Mouse (Mus musculus): ENCODE data around the gene Cdip1.
A peak's percentile ranks its signal among the peaks of the same experiment; 100 is the strongest.

Cdip1 gene

DNA sequence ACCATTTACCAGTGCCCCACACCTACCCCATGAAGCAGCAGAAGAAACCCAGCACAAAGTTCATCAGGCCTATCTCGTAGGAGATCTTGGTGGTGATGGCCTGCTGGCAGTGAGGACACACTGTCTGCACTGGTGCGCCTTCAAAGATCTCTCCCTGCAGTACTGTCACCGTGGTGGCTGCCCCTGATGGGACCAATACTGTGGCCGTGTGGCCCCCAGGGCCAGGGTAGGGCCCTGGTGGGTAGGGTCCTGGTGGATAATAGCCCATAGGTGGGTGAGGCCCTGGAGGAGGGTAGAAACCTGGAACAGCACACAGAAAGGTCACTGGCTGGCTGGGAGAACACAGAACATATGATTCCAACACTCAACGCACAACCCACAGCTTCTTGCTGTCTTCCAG is 21.4 kb downstream of the Cdip1 start:
- DNase-seq, result no peak

DNA sequence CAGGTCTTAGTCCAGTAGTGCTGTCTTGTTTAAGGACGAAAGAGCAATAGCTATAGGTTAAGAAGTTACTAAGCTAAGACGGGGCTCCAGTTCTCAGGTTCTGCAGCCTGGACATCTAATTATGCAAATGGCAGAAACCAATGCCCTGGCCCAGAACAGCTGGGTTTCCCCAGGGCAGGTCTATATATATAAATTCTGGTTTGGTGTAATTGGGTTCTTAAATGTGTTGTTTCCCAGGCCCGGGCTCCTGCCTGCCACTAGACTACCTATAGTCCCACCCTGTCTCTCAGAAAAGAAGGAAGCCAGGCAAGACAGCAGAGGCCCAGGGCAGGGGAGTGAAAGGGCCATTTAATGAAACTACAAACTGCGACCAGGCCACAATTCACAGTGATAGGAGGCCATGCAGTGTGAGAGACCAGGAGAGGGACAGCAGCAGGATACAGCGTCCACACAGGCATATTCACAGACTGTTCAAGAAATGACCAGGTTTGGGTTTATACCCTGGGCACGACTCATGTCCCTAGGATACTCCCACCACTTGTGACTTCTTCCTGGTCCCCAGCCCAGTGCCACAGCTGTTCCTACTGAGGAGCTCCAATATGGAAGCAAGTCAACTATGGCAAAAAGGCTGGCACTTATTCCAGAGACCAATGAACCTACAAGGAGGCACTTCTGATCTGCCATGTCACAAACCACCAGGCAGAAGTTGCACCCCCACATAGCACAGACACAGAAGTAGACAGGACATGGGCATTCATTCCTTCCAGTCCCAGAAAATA is 22.9 kb downstream of the Cdip1 start:
- no peak for DNase-seq

DNA sequence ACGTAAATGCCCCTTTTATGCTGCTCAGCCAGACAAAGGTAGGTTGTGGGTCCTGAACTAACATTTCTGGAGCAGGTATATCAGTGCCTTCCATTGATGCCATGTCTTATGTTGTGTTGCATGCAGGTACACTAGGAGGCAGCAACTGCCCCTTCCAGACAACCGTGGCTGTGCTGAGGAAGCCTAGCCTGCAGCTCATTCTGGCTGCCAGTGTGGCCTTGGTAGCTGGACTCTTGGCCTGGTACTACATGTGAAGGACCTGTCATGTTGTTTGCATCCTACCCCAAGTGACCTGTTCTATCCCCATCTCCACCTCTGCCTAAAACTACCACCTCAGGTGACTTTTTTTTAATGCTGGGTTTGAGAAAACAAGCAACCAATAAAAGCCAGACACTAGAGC is 24.2 kb downstream of the Cdip1 start:
- no peak for DNase-seq

DNA sequence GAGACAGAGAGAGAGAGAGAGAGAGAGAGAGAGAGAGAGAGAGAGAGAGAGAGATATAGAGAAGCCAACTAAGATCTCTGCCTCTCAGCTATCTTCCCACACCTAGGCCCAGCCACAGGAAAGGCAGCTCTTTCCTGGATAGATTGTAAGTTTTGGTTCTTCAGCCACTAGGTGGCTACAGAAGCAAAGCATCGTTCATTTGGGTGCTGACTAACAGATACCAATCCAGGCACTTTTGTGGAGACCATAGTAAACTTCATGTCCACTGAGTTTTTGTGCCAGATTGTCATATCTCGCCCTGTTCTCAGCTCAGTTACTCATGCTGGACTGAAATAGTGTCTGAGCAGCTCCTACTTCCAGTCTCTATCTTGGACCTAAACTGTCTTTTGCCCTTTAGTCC is 26.8 kb downstream of the Cdip1 start:
- DNase-seq, result peak; percentile 28

DNA sequence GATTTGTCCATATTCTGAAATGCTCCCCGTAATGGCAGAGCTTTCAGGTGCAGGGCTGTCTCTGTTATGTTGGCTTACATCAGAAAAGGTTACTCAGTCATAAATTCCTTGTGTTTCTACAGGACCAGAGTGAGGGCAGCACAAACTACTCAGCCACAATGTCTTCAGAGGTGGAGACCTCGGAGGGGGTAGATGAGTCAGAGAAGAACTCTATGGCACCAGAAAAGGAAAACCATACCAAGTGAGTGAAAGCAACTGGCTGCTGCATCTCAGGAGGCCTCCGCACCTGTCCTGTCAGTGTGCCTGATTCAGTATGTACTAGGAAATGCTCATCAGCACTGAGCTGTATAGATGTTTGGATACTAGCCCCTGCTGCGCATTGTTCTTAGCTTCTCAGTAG is 27.7 kb downstream of the Cdip1 start:
- DNase-seq, result no peak

DNA sequence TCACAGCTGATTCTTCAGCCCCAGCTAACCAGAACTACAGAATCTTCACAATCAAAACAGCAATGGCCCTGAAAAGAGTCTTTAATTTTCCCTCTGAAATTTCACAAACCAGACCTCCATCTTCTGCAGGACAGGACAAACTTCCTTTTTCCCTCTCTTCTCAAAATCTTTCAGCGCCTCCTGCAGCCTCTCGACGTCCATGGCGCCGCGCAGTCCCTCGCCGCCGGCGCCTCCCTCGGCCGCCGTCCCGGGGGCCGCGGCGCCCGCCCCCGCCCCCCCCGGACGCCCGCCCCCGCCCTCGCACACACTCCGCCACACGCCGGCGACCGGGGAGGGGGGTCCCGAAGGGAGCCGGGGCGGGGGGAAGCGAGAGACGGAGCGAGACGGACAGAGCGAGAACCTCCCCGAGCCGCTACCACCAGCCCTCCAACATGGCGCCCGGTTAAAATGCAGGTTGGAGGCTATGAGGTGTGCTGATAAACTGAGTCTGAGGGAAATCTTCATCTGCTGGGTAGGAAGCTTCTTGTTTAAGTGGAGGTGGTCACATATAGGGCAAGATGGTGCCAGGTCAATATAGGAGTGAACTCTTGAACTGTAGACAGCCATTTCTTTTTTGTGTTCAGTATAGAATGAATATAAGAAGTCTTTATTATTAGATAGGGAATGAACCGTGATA is 33.3 kb downstream of the Cdip1 start:
- peak; percentile 21 for DNase-seq

DNA sequence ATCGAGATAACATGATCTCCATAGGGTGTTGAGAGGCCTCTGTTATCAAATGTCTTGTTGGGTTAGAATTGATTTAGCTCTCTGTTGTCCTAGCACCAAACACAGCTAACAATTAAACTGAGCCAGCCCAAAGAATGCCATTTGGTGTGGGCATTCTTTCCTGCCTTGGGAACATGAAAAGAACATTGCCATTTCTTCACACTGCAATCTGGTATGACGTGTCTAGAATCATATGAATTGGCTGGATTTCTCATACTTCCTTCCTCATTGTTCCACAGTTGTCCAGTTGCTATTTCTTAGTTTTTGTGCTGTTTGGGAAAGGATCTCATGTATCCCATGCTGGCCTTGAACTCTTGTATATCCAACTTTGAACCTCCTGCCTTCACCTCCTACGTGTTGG is 36.0 kb downstream of the Cdip1 start:
- no peak for DNase-seq

DNA sequence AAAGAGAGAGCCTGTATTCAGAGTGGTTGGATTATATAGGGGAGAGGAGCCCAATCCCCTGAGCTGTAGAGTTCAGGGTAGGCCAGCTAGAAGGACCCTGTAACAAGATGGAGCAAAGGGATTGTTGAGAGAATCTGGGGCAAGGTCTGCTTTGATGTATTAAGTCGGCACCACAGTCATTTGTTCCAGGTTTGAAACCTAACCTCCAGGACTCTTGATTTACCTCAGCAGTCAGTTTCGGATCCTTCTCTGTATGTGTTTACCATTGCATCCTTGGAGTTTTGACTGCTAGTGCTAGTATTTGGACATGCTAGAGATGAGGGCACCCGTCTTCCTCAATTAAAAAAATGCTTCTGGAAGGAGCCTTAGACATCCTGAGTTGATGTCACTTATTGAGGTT is 37.9 kb downstream of the Cdip1 start:
- no peak for DNase-seq

DNA sequence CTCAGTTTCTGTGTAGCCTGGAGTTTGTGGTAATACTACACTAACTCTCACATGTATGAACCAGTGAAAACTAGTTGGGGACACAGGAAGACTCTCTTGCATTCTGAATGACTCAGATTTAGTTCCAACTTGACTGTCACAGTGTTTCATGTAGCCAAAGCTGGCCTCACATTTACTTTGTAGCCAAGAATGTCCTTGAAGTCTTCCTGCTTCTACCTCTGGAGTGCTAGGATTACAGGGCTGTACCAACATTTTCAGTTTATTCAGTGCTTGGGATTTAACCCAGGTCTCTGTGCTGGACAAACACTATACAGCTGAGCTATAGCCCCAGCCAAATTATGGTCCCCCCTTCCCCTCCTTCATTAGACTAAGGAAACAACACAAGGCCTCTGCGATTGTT is 47.9 kb downstream of the Cdip1 start:
- no peak for DNase-seq

DNA sequence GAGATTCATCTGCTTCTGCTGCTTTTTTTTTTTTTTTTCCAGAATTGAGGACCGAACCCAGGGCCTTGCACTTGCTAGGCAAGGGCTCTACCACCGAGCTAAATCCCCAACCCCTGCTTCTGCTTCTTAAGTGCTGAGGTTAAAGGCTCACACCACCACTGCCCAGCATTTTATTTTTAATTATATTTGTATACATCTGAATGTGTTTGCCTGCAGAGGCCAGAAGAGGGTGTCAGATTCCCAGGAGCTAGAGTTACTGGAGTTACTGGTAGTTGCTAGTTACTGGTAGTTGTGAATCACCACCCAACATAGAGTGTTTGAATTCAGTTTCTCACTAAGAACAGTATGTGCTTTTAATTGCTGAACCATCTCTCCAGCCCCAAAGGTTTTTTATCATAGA is 50.1 kb downstream of the Cdip1 start:
- DNase-seq, result no peak

DNA sequence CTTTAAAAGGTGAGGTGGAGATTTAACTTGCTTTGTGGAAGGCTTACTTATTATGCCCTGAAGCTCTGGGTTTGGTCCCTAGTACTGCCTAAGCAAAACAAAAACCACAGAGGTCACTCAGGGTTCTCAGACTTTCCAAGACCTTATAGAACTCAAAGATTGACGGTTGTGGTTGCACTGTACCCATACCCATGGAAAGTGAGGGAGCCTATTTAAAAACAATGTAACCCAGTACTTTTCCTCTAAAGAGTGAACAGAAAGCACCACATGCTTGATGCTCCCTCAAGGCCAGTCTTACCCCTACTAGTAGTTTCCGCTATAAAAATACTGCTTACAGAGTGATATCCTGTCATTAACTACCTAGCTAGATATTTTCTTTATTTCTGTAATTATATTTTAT is 53.8 kb downstream of the Cdip1 start:
- no peak for DNase-seq

DNA sequence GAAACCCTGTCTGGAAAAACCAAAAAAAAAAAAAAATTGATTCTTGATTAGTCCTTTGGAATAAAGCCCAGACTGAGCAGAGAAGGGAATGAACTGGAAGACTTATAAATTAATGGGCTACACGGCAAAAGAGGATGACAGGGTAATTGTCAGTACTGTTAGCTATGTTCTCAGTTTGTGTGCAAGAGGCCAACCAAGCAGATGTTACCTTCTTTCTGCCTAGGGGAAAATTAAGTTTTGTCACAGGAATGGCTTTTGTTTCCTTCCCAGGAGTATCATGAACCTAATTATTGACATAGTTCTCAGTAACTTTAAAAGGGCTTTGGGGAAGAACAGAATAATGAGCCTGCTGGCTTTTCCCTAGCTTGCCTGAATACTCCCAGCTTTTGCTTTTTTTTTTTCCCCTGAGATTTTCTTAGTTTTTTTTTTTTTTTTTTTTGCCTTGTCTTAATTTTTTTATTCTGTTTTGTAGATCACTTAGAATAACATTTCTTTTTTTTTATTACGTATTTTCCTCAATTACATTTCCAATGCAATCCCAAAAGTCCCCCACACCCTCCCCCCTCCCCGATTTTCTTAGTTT is 59.2 kb downstream of the Cdip1 start:
- DNase-seq, result no peak

DNA sequence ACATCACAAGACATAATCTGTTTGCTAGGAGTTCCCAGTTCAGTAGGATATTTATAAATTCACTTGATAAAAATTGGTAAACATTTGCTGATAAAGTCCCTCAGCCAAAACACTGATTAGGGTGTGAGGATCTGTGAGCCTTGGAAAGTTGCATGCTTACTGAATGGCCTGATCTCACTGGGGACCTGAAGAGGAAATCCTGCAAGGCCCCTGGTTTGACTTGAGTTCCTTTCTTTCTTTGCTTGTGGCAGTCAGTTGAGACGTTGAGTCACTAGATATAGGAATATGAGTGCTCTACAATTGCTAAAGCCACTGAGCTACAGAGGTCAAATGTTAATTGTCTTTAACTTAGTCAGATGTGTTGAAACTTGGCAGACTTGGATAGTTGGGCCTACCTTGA is 62.1 kb downstream of the Cdip1 start:
- no peak for DNase-seq

DNA sequence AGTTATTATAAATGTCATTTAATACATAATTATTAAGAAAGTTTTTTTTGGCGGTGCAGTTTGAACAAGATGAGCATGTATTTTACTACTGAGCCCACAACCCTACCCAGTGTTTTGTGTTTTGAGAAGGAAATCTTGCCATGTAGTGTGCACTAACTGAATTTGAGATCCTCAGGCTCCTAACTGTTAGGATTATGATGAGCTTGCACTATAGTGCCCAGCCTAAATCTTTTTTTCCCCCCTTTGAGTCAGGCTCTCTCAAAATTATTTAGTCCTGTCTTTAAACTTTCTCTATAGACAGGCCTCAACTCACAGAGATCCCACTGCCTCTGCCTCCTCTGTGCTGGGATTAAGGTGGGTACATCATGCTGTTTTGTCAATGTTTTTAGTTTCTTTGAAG is 62.6 kb downstream of the Cdip1 start:
- no peak for DNase-seq

DNA sequence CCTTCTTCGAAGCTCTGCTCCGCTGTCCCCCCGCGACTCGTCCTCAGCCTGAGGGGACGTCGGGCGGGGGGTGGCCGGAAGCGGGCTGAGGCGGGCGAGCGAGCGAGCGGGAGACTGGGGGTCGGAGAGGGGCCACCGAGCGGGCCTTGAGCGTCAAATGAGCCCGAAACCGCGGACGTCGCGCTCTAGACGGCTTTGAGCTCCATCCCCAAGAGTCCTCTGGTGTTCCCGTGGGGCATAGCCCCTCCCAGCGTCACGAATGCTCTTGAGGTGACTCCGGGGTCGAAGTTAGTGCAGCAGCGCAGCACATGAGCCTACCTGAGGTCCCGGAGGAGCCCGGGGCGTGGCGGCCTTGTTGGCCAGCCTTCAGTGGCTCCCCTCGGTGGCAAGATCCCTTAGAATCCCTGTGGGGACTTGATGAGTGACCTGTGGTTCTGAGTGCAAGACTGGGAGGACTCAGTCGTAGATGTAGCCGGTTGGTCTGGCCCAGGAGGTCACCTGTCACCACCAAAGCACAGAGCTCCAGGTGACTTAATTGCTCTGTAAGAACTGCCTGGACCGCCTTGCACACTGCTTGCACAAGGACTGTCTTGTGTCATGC is 63.5 kb downstream of the Cdip1 start:
- no peak for DNase-seq

DNA sequence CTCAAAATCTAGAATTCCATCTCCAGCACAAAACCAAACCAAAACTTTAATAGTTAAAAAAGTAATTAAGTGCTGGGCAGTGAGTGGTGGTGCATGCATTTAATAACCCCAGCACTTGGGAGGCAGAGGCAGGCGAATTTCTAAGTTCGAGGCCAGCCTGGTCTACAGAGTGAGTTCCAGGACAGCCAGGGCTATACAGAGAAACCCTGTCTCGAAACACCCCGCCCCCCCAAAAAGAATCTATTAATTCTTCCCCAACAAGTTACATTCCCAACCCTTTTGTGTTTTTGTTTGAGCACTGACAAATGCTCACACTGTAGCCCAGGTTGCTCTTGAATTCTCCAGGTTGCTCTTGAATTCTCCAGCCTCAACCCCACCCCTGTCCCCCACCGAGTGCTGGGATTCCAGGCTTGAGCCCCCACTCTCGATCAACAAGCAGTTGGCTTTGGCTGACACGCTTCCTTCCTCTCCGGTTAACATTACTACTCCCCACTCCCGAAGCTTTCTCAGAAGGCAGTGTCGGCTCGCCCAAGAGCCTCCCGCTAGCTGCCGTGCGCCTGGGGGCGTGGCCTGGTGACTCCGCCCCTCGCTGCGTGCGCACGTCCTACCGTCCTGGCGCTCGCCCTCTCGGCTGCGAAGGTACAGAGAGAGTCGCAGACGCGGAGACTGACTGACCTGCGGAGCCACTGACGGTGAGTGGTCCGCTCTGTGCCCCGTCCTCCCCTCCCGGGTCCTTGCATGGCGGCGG is 64.1 kb downstream of the Cdip1 start, which contains the start of gene Hmox2:
TSS of gene Hmox2 (plus strand) at position 582 of the 748 bp plus-strand sequence.
- DNase-seq, result peak; percentile 97

DNA sequence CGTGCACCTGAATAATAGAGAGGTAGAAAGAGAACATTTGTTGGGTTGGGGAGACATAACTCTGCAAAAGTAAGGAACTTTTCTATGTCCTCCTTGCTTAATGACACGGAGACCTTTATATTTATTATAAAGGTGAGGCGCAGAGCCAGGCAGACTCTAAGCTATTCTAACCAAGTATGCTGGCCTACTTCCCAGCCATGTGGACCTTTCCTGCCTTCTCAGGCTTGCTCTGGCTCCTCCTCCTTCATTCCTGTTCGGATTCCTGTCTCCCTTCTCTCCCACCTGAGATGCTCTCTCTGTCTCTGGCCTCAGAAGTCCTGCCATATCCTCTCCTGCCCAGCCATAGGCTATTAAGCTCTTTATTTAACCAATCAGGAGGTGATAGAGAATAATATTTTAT is 64.8 kb downstream of the Cdip1 start:
- DNase-seq, result no peak

DNA sequence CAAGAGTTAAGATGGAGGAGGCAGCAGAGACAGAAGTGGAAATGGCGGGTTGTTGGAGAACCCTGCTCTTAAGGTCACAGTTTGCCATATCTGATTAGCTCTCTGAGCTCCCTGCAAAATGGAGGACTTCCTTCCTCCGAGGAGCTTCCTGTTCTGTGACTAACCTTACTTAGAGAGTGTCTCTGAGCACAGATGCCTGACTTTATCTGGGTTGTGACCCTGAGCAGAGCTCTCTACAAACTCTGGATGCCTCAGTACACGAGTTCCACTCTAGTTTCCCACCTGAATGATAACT is 67.2 kb downstream of the Cdip1 start:
- peak; percentile 35 for DNase-seq

DNA sequence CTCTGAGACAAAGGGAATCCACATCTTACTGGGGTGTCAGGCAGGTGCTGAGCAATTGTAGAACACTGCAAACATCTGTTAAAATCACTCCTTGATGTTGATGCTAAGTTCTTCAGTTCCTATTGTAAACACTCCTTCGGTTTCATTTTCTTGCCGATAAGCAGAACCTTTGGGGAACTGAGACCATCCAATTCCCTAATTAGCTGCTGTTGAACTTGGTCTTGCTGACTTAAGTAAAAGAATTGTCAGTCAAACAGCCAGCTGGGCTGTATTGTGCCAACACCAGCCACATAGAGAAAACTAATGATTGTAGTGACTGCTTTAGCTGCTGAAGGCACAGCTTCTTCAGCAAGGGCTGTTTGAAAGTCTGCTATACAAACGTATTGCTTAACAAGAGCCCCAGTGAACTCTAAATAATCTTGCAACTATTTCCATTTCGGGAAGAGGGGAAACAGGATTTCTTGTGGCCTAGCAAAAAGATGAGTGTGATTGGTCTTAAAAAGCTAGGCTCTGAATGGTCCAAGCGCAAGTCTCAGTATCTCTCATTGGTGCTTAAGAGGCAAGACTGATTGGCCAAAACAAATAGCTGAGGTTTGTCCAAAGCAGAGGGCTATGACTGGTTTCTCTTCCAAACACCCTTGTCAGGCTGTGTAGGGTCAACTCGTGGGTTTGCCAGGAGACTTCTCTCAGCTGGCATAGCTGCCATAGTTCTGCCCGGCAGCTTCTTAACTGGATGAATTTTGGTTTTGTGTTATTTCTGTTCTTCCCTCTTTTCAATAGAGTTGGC is 67.8 kb downstream of the Cdip1 start:
- peak; percentile 45 for DNase-seq

DNA sequence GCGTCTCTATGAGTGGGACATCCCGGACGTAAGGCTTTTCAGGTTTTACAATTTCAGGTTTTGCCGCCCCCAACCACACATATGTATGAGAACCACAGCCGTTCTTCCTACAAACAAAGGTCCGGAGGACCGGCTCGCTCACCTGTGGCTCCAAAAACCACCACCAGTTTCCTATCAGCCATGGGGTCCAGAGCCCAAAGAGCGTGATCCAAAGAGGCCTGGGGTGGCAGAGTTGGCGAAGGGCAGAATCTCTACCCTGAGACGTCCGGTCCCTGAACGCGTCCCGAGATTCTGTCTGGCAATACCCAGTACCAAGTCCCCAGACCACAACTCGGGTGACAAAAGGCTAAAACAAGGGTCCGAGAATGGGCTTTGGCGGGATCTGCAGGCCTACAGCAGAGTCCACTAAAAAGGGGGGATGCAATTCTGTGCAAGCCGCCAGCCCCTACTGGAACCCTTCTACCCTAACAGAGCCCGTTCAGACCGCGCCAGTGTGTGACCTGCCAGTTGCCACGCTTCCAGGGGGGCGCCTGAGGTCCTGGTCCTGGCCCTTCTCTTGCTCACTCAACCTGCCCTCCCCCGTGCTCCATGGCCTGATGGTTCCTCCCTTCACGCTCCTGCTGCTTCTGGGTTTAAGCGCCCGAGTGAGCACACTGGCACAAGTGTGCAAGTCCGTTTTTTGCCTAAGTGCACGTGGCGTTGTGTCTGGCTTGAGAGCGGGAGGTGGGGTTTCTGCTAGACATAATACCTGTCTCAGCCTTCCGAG is 71.2 kb downstream of the Cdip1 start, which contains the start of gene Nmral1:
TSS of gene Nmral1 (minus strand) at position 604 of the 766 bp plus-strand sequence.
- peak; percentile 66 for DNase-seq

DNA sequence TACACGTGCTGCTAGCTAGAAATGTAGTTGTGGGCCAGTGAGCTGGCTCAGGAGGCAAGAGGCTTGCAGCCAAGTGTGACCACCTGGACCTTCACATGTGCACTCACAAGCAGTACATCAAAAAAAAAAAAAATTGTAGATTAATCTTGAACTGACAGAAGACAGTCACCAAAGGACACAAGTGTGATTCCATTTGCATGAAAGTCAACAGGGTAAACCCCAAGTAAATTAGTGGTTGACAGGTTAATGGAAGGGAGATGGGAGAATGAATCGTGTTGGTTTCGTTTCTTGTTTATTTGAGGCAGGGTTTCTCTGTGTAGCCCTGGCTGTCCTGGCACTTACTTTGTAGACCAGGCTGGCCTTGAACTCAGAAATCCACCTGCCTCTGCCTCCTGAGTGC is 72.2 kb downstream of the Cdip1 start:
- DNase-seq, result no peak

All from thymus, postnatal 25 days (tissue).